Comparison of ENCODE assay signal across 11 mouse cellular contexts in genomic region chr4:85186011-85186410, GRCm38 (mm10). TPM values are rescaled to one million over a fixed set of nuclear protein-coding genes. Genes with fewer than 3 reads are reported as not detected.
DNase-seq lines count a peak whose midpoint lies in the region; TF ChIP-seq lines count a peak whose summit lies in the region.
"Had no signal": no experiment of that assay in that cellular context is flagged by ENCODE, and none has a peak within 500 bp of the region (broad histone marks: within the 10 kb centered on the region; RNA-seq: fewer than 3 reads in every experiment).

No protein-coding gene starts in this region.

- DNase-seq in embryo, embryonic 10 days (ENCODE audit: low spot score) = peak; percentile 43
- no peak for DNase-seq in embryo, embryonic 11 days
- DNase-seq in left cerebral cortex, adult 2 months (ENCODE audit: extremely low spot score in 1 of 2, low spot score in 2 of 2) = no peak
- no peak for DNase-seq in left cerebral cortex, postnatal 10 days (ENCODE audit: extremely low spot score in 1 of 2, low spot score in 2 of 2)
- peak; percentile 16 for DNase-seq in embryo, embryonic 9.5 days (ENCODE audit: extremely low spot score)
- no peak for DNase-seq in kidney, postnatal 14 days
- no peak for DNase-seq in thymus, postnatal 0 days (ENCODE audit: low spot score)
- DNase-seq: gastrocnemius, postnatal 10 days; heart, postnatal 36 days had no signal

- H3K9me3 ChIP-seq in ES-Bruce4 (replicated peaks; ENCODE audit: control insufficient read depth, insufficient read depth, low read length, poor library complexity, severe bottlenecking) = no peaks in the 10 kb centered on the region

- TF ChIP-seq CTCF in left cerebral cortex, adult 2 months (IDR thresholded peaks at IDR 0.05) = peak; percentile 53
- TF ChIP-seq CTCF in ES-Bruce4 (IDR thresholded peaks at IDR 0.05; ENCODE audit: low read depth, low read length) = peak; percentile 87

- no peak overlapping the region for H3K9ac ChIP-seq in ES-Bruce4 (ENCODE audit: low read depth, poor library complexity, severe bottlenecking)

- intact Hi-C loops in left cerebral cortex, adult 2 months (cut with DNase I) = no loop called here
- intact Hi-C loops in left cerebral cortex, postnatal 10 days (cut with DNase I) = no loop called here

- no peak for TF ChIP-seq EP300 in ES-Bruce4 (IDR thresholded peaks at IDR 0.05; ENCODE audit: insufficient read depth, low read depth, low read length)

- no peak overlapping the region for H3K4me3 ChIP-seq in left cerebral cortex, adult 2 months
- H3K4me3 ChIP-seq in ES-Bruce4 (ENCODE audit: low read depth, low read length) = no peak overlapping the region

- H3K27me3 ChIP-seq in ES-Bruce4 (ENCODE audit: control insufficient read depth, insufficient read depth, low read length, poor library complexity, severe bottlenecking) = no peaks in the 10 kb centered on the region

- no peak overlapping the region for H3K27ac ChIP-seq in left cerebral cortex, adult 2 months
- no peak overlapping the region for H3K27ac ChIP-seq in ES-Bruce4 (ENCODE audit: insufficient read depth, low read length)

- H3K4me1 ChIP-seq in ES-Bruce4 (ENCODE audit: control insufficient read depth, insufficient read depth, low read length) = no peaks in the 10 kb centered on the region

- TF ChIP-seq POLR2A in ES-Bruce4 (IDR thresholded peaks at IDR 0.05; ENCODE audit: insufficient read depth, low read length) = no peak

- no peaks in the 10 kb centered on the region for H3K36me3 ChIP-seq in ES-Bruce4 (ENCODE audit: control insufficient read depth, insufficient read depth, low read length, poor library complexity, severe bottlenecking)

RNA-seq across cellular contexts. Expression of gene Sh3gl2, which starts 18.9 kb away (rescaled TPM):
- 100 to 1,000 TPM; 247 to 282 TPM for total RNA-seq in left cerebral cortex, adult 2 months (2021)
- total RNA-seq in left cerebral cortex, postnatal 10 days (2021) = 100 to 1,000 TPM; 256 to 261 TPM
- polyA plus RNA-seq in ES-Bruce4 (2011; ENCODE audit: insufficient read depth, insufficient read length, low read depth, missing spikeins) = 18.6 TPM in 2 replicates
- 0.57 and 0.77 TPM in 2 replicates for polyA plus RNA-seq in thymus, postnatal 0 days (2015; fragmentation: Nextera tagmentation; extraction: Ambion mirVana)
- total RNA-seq: neutrophil, adult 5-6 weeks had no signal

Comparison
In these comparisons a context has a peak if more than half of its experiments do, and no peak if none do; other contexts are left out.
1. DNase-seq: peak in embryo, embryonic 10 days (single experiment) and embryo, embryonic 9.5 days (single experiment); none in embryo, embryonic 11 days (single experiment), left cerebral cortex, adult 2 months (0 of 2), left cerebral cortex, postnatal 10 days (0 of 2), kidney, postnatal 14 days (single experiment) and thymus, postnatal 0 days (single experiment).